Mouse (Mus musculus) hematopoietic multipotent progenitor cell, adult 10-12 weeks (in vitro differentiated cells): Measurements from ENCODE around the gene Nme3. TPM values are rescaled to one million over a fixed set of nuclear protein-coding genes. Genes with fewer than 3 reads are reported as not detected.

Source experiments
- polyA plus RNA-seq: library from polyadenylated mRNA; stranded (reverse); fragments of >175 nt; gene quantifications from 2 replicates; pipeline ENCODE4 v1.2.3, GENCODE M21; 2012; ENCODE audit warnings: low replicate concordance

The Nme3 gene
- 19.9 and 39.7 TPM in 2 replicates for polyA plus RNA-seq

DNA sequence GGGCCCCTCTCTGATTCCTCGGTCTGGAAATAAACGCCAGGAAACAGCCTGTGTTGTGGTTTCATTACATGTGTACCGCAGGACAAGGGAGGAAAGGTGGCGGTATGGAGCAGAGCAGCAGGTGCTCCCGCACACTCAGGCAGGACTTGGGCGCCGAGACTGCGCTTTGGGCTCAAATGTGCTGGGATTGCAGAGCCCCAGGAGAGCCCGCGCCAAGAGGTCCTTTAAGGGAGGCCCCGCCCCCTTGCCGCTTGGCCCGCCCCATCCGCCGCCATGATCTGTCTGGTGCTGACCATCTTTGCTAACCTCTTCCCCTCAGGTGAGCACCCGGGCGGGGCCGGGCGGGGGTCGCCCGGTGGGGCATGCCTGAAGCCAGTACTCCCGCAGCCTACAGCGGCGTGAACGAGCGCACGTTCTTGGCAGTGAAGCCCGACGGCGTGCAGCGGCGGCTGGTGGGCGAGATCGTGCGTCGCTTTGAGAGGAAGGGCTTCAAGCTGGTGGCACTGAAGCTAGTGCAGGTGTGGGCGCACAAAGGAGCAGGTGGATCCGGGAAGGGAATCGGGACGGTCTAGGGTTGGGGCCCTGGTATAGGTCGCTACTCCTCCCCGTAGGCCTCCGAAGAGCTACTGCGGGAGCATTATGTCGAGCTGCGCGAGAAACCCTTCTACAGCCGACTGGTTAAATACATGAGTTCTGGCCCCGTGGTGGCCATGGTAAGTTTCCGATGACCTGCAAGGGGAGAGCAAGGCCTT, at the start of gene Nme3:
TSS of gene Nme3 (plus strand) at position 260 of the 752 bp plus-strand sequence.

DNA sequence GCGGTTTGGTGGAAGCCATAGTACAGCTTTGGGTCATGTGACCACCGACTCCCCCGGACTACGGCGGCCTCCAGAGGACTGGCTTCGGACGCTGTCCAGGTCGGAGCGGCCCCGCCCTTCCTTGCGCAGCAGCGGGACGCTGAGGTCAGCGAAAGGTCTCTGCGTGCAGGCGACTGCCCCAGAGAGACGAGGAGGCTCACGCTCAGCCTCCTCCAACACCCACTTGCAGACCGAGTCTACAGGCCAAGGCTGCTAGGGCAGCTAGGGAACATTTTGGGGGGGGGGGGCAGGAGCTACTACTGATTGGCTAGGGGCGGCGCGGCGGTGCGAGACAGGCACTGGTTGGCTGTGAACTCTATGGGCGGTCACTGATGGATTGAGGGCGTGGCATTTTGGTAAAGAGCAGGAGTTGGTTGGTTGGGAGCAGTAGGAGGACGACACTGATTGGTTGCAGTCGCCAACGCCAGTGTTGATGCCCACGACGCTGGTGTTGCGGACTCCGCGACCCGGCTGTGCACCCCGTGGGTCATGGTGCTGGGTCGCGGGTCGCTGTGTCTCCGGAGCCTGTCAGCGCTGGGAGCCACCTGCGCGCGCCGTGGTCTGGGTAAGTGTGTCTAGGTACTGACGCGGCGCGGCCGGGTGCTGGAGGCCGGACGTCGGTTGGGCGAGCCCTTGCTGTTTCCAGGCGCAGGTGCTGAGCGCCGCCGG, 46.1 kb upstream of the Nme3 start, which contains the start of gene Fahd1:
TSS of gene Fahd1 (minus strand) at position 300 of the 708 bp plus-strand sequence.

DNA sequence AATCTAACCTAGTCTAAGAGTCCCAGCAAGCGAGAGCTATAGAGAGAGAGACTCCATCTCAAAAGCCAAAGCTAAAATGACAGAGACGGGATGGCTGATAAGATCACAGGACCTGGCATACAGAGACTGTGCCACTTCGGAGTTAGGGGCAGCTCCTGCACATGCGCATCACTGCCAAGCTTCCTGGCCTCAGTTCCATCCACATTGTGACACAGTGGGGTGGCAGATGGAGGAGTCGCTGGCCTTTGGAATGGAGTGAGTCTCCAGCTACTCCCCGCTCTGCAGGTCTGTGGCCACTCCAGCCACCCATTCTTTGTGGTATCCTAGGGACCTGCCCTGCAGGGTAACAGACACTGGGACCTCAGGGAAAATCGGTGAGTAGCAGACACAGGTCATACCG, 30.5 kb upstream of the Nme3 start, which contains the start of gene Igfals:
TSS of gene Igfals (plus strand) at position 222 of the 400 bp plus-strand sequence.

DNA sequence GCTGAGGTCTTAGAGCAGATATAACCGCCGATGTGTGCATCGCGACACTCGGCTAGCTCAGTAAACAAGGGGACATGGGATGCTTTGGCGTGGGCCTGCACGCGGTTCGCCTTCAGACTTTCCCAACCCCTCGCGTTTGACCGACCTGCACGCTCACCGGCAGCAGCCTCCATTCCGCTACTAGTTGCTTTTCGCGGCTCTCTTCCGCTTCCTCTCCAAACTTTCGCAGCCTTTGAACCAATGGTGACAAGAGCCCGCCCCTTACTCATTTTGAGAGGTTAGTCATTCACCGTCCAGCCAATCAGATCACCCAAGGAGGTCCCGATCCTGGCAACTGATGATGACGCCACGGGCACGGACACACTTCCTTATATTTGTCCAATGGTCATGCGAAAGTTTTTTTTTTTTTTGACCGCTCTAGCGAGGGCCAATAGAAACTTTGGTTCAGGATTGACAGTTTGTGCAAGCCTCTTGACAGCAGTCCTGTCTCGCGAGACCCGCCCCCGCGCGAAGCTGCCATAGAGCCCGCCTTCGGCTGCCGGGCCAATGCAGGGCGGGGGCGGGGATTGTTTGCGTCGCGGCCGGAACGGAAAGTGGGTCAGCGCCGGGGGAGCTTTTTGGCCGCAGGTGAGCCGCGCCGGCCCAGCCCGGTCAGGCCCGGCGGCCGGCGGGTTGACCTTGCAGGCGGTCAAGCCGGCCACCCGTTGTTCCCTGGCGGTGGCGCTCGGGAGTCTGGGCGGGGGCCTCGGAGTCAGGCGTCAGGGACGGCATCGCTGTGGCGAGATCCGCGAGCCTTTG, 10.0 kb upstream of the Nme3 start, which contains the start of the genes Nubp2 and Spsb3:
TSS of gene Nubp2 (minus strand) at position 216 of the 798 bp plus-strand sequence.
TSS of gene Spsb3 (plus strand) at position 510 of the 798 bp plus-strand sequence.

DNA sequence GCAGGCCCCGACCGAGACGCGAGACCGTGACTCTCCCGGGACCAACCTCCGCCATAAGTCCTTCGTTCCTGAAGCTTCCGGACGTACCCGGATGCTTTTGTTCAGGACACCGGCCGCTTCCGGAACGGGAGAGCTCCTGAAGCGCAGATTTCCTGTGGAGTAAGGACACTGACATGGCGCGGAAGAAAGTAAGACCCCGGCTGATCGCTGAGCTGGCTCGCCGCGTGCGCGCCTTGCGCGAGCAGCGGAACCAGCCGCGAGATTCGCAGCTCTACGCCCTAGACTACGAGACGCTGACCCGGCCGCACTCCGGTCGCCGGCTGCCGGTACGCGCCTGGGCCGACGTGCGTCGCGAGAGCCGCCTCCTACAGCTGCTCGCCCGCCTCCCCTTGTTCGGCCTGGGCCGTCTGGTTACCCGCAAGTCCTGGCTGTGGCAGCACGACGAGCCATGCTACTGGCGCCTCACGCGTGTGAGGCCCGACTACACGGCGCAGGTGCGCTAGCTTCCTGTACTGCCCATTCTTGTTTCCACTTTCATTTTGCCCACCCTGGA, 1.2 kb upstream of the Nme3 start, which contains the start of the genes Eme2 and Mrps34:
TSS of gene Eme2 (minus strand) at position 93 of the 553 bp plus-strand sequence.
TSS of gene Mrps34 (plus strand) at position 122 of the 553 bp plus-strand sequence.

DNA sequence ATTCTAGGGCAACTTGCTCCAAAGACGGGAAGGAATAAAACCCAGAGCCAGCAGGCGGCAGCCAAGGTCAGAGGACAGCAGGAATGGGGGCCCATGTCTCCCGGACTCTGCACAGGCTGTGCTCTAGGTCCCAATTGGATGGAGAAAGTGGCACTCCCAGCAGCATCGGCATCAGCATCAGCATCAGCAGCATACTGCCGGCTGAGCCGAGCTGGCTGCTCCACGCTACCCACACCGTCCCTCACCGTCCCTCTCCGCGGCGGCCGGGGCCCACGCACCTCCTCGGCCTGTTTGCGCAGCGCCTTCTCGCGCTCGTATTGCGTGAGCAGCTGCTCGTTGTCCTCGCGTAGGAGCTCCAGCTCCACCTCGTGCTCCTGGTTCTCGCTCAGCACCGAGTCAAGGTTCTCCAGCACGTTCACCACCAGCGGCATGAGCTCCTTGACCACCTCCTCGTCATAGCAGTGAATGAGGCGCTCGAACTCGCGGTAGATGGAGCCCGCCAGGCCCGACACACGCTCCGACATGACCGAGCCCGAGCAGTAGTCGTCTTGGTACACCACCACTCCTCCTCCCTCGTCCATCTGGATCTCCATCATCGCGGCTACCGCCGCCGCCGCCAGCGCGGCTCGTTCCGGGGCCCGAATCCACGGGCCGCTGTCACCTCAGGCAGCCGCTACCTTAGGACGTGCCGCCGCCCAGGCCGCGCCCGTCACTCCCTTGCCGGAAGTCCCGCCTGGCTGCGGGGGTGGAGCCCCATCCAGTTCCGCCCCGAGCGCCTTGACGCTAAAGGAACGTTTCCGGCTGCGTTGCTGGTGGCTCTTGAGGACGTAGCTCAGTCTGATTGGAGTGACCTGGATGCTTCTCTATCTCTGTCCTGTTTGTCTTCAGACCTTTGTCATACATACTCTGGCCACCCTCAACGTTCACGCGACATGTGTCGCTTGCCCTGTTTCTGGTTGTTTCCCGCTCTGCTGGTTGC, 40.2 kb downstream of the Nme3 start, which contains the start of gene Mapk8ip3:
TSS of gene Mapk8ip3 (minus strand) at position 719 of the 979 bp plus-strand sequence.

Other genes starting within 250 kb of the Nme3 start
- gene Slc9a3r2, start 246.2 kb upstream of the Nme3 start, polyA plus RNA-seq: 3.8 and 6.4 TPM in 2 replicates
- gene Npw, start 238.0 kb upstream of the Nme3 start, polyA plus RNA-seq: 0.36 and 0.52 TPM in 2 replicates
- 56.2 and 93.5 TPM in 2 replicates for gene Zfp598, start 226.8 kb upstream of the Nme3 start, polyA plus RNA-seq
- gene Syngr3, start 206.5 kb upstream of the Nme3 start, polyA plus RNA-seq: 0.15 and 0.24 TPM in 2 replicates
- gene Gfer, start 200.3 kb upstream of the Nme3 start, polyA plus RNA-seq: 52.3 and 54.6 TPM in 2 replicates
- gene Noxo1, start 200.3 kb upstream of the Nme3 start, polyA plus RNA-seq: 5.9 and 10.3 TPM in 2 replicates
- gene Tbl3, start 188.8 kb upstream of the Nme3 start, polyA plus RNA-seq: 8.7 and 12.3 TPM in 2 replicates
- 0.16 and 0.36 TPM in 2 replicates for gene Rnf151, start 178.4 kb upstream of the Nme3 start, polyA plus RNA-seq
- 42.1 and 88.6 TPM in 2 replicates for gene Rps2, start 178.4 kb upstream of the Nme3 start, polyA plus RNA-seq
- gene Ndufb10, start 172.0 kb upstream of the Nme3 start, polyA plus RNA-seq: 220 and 325 TPM in 2 replicates
- gene Rpl3l, start 168.7 kb upstream of the Nme3 start, polyA plus RNA-seq: 0.31 and 0.38 TPM in 2 replicates
- gene Msrb1, start 159.9 kb upstream of the Nme3 start, polyA plus RNA-seq: 43.6 and 56.0 TPM in 2 replicates
- 0.94 and 2.2 TPM in 2 replicates for gene Hs3st6, start 143.5 kb upstream of the Nme3 start, polyA plus RNA-seq
- not detected in 2 replicates for gene Meiob, start 92.2 kb upstream of the Nme3 start, polyA plus RNA-seq
- gene Hagh, start 56.4 kb upstream of the Nme3 start, polyA plus RNA-seq: 27.6 and 69.0 TPM in 2 replicates
- 2.7 and 6.5 TPM in 2 replicates for gene Fahd1, start 46.1 kb upstream of the Nme3 start, polyA plus RNA-seq
- 0.12 TPM in 1 of 2 replicates, not detected in the other for gene Igfals, start 30.5 kb upstream of the Nme3 start, polyA plus RNA-seq
- 10.4 and 58.7 TPM in 2 replicates for gene Nubp2, start 10.2 kb upstream of the Nme3 start, polyA plus RNA-seq
- gene Spsb3, start 9.9 kb upstream of the Nme3 start, polyA plus RNA-seq: 44.2 and 49.9 TPM in 2 replicates
- 20.3 and 41.1 TPM in 2 replicates for gene Eme2, start 1.4 kb upstream of the Nme3 start, polyA plus RNA-seq
- 40.1 and 50.8 TPM in 2 replicates for gene Mrps34, start 1.4 kb upstream of the Nme3 start, polyA plus RNA-seq
- gene Mapk8ip3, start 40.5 kb downstream of the Nme3 start, polyA plus RNA-seq: 64.6 and 70.0 TPM in 2 replicates
- 9.7 and 10.8 TPM in 2 replicates for gene Jpt2, start 64.2 kb downstream of the Nme3 start, polyA plus RNA-seq
- 13.8 and 42.6 TPM in 2 replicates for gene Cramp1l, start 119.3 kb downstream of the Nme3 start, polyA plus RNA-seq
- 12.6 and 17.0 TPM in 2 replicates for gene Ift140, start 119.6 kb downstream of the Nme3 start, polyA plus RNA-seq
- gene Tmem204, start 187.1 kb downstream of the Nme3 start, polyA plus RNA-seq: 0.62 TPM in 1 of 2 replicates, not detected in the other
- gene Telo2, start 219.5 kb downstream of the Nme3 start, polyA plus RNA-seq: 11.5 and 26.9 TPM in 2 replicates
- not detected in 2 replicates for gene Ptx4, start 224.3 kb downstream of the Nme3 start, polyA plus RNA-seq
- 26.3 and 36.9 TPM in 2 replicates for gene Clcn7, start 236.9 kb downstream of the Nme3 start, polyA plus RNA-seq